Mouse (Mus musculus) lung, postnatal 0 days (tissue): ENCODE data around the gene Hspa12a. TPM values are rescaled to one million over a fixed set of nuclear protein-coding genes. Genes with fewer than 3 reads are reported as not detected.

Experiments
- ATAC-seq: fragments of 200-750 bp; cut with Nextera tagmentation; 2 replicates; pipeline ENCODE4 v1.8.0; 2017; ENCODE audit warnings: moderate library complexity
- DNase-seq: peaks from one replicate; pipeline ENCODE4 v3.0.0-alpha.2; 2016; ENCODE audit warnings: low spot score
- H3K27ac ChIP-seq: fragments of 300-500 bp; sonication (generic); 2 replicates; pipeline ENCODE4 v1.5.1; 2014; ENCODE audit warnings: antibody characterized with exemption, mild to moderate bottlenecking, low read length, mixed read lengths
- H3K27me3 ChIP-seq: fragments of 300-500 bp; sonication (generic); replicated peaks from 2 replicates; pipeline ENCODE4 v1.6.1; 2014; ENCODE audit warnings: low read length, mixed read lengths; ENCODE audit not compliant: insufficient read depth
- H3K36me3 ChIP-seq: fragments of 300-500 bp; sonication (generic); 2 replicates; pipeline ENCODE4 v1.6.1; 2014; ENCODE audit warnings: low read length, mixed read lengths; ENCODE audit not compliant: insufficient read depth
- H3K4me1 ChIP-seq: fragments of 300-500 bp; sonication (generic); 2 replicates; pipeline ENCODE4 v1.6.1; 2014; ENCODE audit warnings: antibody characterized with exemption, low read depth, low read length, mixed read lengths; ENCODE audit not compliant: insufficient read depth
- H3K4me2 ChIP-seq: fragments of 300-500 bp; sonication (generic); replicated peaks from 2 replicates; pipeline ENCODE4 v1.6.1; 2014; ENCODE audit warnings: low read depth, mild to moderate bottlenecking, low read length, moderate library complexity, mixed read lengths
- H3K4me3 ChIP-seq: fragments of 300-500 bp; sonication (generic); 2 replicates; pipeline ENCODE4 v1.5.1; 2014; ENCODE audit warnings: low read depth, low read length
- H3K9ac ChIP-seq: fragments of 300-500 bp; sonication (generic); replicated peaks from 2 replicates; pipeline ENCODE4 v1.6.1; 2014; ENCODE audit warnings: low read depth, mild to moderate bottlenecking
- H3K9me3 ChIP-seq: fragments of 300-500 bp; sonication (generic); 2 replicates; pipeline ENCODE4 v1.6.1; 2016; ENCODE audit warnings: low read length, mixed read lengths
- CTCF ChIP-seq: IDR thresholded peaks from 2 replicates; pipeline ENCODE4 v1.5.1; 2016; ENCODE audit warnings: antibody characterized with exemption, mild to moderate bottlenecking
- EP300 ChIP-seq: IDR thresholded peaks from 2 replicates; pipeline ENCODE4 v1.6.1; 2016; ENCODE audit warnings: antibody characterized with exemption, mild to moderate bottlenecking, control low read depth
- WGBS: fragments of 180-500 bp; shearing (Covaris S2); extraction: QIAGEN DNeasy Blood & Tissue Kit; methylation state at CpG from one replicate; pipeline ENCODE4 v1.1.7; 2014; 5-methylcytosine and 5-hydroxymethylcytosine counted together
- polyA plus RNA-seq: library from polyadenylated mRNA; unstranded; fragments of >200 nt; fragmentation: Nextera tagmentation; extraction: Ambion mirVana; gene quantifications from 2 replicates; pipeline ENCODE4 v1.2.1, GENCODE M21; 2015

Hspa12a gene
- polyA plus RNA-seq, 1 experiment from 2014 or later = 3.3 TPM

- H3K4me2 ChIP-seq = no peak overlapping the region
- no peak for ATAC-seq
- H3K27ac ChIP-seq = no peak overlapping the region
- TF ChIP-seq CTCF (no peak), EP300 (no peak)
- DNase-seq = no peak
- H3K9ac ChIP-seq = no peak overlapping the region
- no peaks in the 10 kb centered on the region for H3K36me3 ChIP-seq
- H3K4me1 ChIP-seq = no peaks in the 10 kb centered on the region
- H3K9me3 ChIP-seq = no peaks in the 10 kb centered on the region
- WGBS = 53% methylated on average over 3 of the region's 3 CpGs
- H3K4me3 ChIP-seq = no peak overlapping the region
- H3K27me3 ChIP-seq = no peaks in the 10 kb centered on the region
Measured at GRCm38 (mm10) chr19:58883451-58883850, 60.0 kb downstream of the Hspa12a start.

- Histone ChIP-seq H3K4me2 (no peak overlapping the region), H3K9me3 (no peaks in the 10 kb centered on the region), H3K27me3 (no peaks in the 10 kb centered on the region), H3K36me3 (no peaks in the 10 kb centered on the region), H3K9ac (no peak overlapping the region), H3K27ac (no peak overlapping the region), H3K4me3 (no peak overlapping the region), H3K4me1 (no peaks in the 10 kb centered on the region)
- no peak for TF ChIP-seq CTCF
- WGBS = 87% methylated on average over 4 of the region's 4 CpGs
- ATAC-seq (no peak), DNase-seq (no peak)
Measured at GRCm38 (mm10) chr19:58882336-58882735, 61.1 kb downstream of the Hspa12a start.

GRCm38 (mm10) chr19:58879330-58879957, 64.0 kb downstream of the Hspa12a start:
- no peak overlapping the region for H3K27ac ChIP-seq
- no peak overlapping the region for H3K4me2 ChIP-seq
- H3K9me3 ChIP-seq = no peaks in the 10 kb centered on the region
- no peak for ATAC-seq
- TF ChIP-seq CTCF = no peak
- TF ChIP-seq EP300 = no peak
- H3K36me3 ChIP-seq = no peaks in the 10 kb centered on the region
- no peaks in the 10 kb centered on the region for H3K27me3 ChIP-seq
- H3K4me3 ChIP-seq = no peak overlapping the region
- no peak overlapping the region for H3K9ac ChIP-seq
- 72% methylated on average over 7 of the region's 7 CpGs for WGBS
- no peaks in the 10 kb centered on the region for H3K4me1 ChIP-seq
- no peak for DNase-seq

GRCm38 (mm10) chr19:58878560-58878959, 64.9 kb downstream of the Hspa12a start:
- H3K9ac ChIP-seq = no peak overlapping the region
- H3K9me3 ChIP-seq = no peaks in the 10 kb centered on the region
- H3K27me3 ChIP-seq = no peaks in the 10 kb centered on the region
- no peak overlapping the region for H3K4me3 ChIP-seq
- ATAC-seq (peak; percentile 35; the same call in 1 of the 2 replicates), DNase-seq (peak; percentile 50)
- no peak overlapping the region for H3K4me2 ChIP-seq
- WGBS = 59% methylated on average over 2 of the region's 2 CpGs
- TF ChIP-seq CTCF (no peak), EP300 (no peak)
- H3K4me1 ChIP-seq = no peaks in the 10 kb centered on the region
- no peaks in the 10 kb centered on the region for H3K36me3 ChIP-seq
- no peak overlapping the region for H3K27ac ChIP-seq

- 50% methylated on average over 3 of the region's 3 CpGs for WGBS
- no peak overlapping the region for H3K4me3 ChIP-seq
- no peaks in the 10 kb centered on the region for H3K27me3 ChIP-seq
- no peak overlapping the region for H3K9ac ChIP-seq
- no peak for DNase-seq
- ATAC-seq = no peak
- H3K4me2 ChIP-seq = no peak overlapping the region
- TF ChIP-seq CTCF (no peak), EP300 (no peak)
- H3K27ac ChIP-seq = no peak overlapping the region
- H3K4me1 ChIP-seq = no peaks in the 10 kb centered on the region
- no peaks in the 10 kb centered on the region for H3K9me3 ChIP-seq
- H3K36me3 ChIP-seq = no peaks in the 10 kb centered on the region
Measured at GRCm38 (mm10) chr19:58873536-58873935, 69.9 kb downstream of the Hspa12a start.

- ATAC-seq = no peak
- no peaks in the 10 kb centered on the region for H3K4me1 ChIP-seq
- no peaks in the 10 kb centered on the region for H3K36me3 ChIP-seq
- no peaks in the 10 kb centered on the region for H3K9me3 ChIP-seq
- TF ChIP-seq CTCF (no peak), EP300 (no peak)
- no peak for DNase-seq
- H3K4me3 ChIP-seq = no peak overlapping the region
- H3K27me3 ChIP-seq = no peaks in the 10 kb centered on the region
- H3K27ac ChIP-seq = no peak overlapping the region
- no peak overlapping the region for H3K9ac ChIP-seq
- 63% methylated on average over 11 of the region's 11 CpGs for WGBS
- no peak overlapping the region for H3K4me2 ChIP-seq
Measured at GRCm38 (mm10) chr19:58872381-58873259, 70.8 kb downstream of the Hspa12a start.
